Mouse (Mus musculus) heart, adult 8-10 months (tissue): Measurements from ENCODE around the gene Entpd5. TPM values are rescaled to one million over a fixed set of nuclear protein-coding genes. Genes with fewer than 3 reads are reported as not detected.
"Not testable (repeated sequence)": the region's sequence is repeated elsewhere in the genome, so short reads cannot be mapped to it uniquely, and the experiment has no call there.

Experiments used
- DNase-seq: peaks from one replicate; pipeline ENCODE4 v3.0.0; 2022; ENCODE audit warnings: low spot score
- total RNA-seq, 4 experiments: library from RNA; stranded (reverse); gene quantifications; 2 replicates each; pipeline ENCODE4 v1.2.4; 2022

The Entpd5 gene
- total RNA-seq, 4 experiments from 2014 or later = 69.5 to 108 (median 85.9) TPM

- DNase-seq = no peak
These were observed 9.7 kb downstream of the Entpd5 start for GRCm38 (mm10) chr12:84399135-84399534.

- DNase-seq = no peak
These were observed 10.2 kb downstream of the Entpd5 start for GRCm38 (mm10) chr12:84398629-84399028.

GRCm38 (mm10) chr12:84397685-84398084 is 11.1 kb downstream of the Entpd5 start:
- DNase-seq = no peak

- no peak for DNase-seq
These were observed 11.7 kb downstream of the Entpd5 start for GRCm38 (mm10) chr12:84396947-84397679.

- DNase-seq = no peak
These were observed 15.0 kb downstream of the Entpd5 start for GRCm38 (mm10) chr12:84393847-84394246.

GRCm38 (mm10) chr12:84392681-84393080 is 16.1 kb downstream of the Entpd5 start:
- no peak for DNase-seq

- no peak for DNase-seq
These were observed 18.5 kb downstream of the Entpd5 start for GRCm38 (mm10) chr12:84390336-84390735.

GRCm38 (mm10) chr12:84388774-84389400 is 19.9 kb downstream of the Entpd5 start:
- DNase-seq = peak; percentile 30

- no peak for DNase-seq
These were observed 20.7 kb downstream of the Entpd5 start for GRCm38 (mm10) chr12:84388097-84388496.

GRCm38 (mm10) chr12:84385408-84385807 is 23.4 kb downstream of the Entpd5 start:
- DNase-seq = no peak

GRCm38 (mm10) chr12:84384644-84385081 is 24.2 kb downstream of the Entpd5 start:
- peak; percentile 59 for DNase-seq

GRCm38 (mm10) chr12:84382369-84382768 is 26.5 kb downstream of the Entpd5 start:
- DNase-seq = no peak

- DNase-seq = no peak
These were observed 34.9 kb downstream of the Entpd5 start for GRCm38 (mm10) chr12:84373831-84374481.

GRCm38 (mm10) chr12:84371647-84372046 is 37.2 kb downstream of the Entpd5 start:
- DNase-seq = no peak

- no peak for DNase-seq
These were observed 41.9 kb downstream of the Entpd5 start for GRCm38 (mm10) chr12:84366971-84367370.

- DNase-seq = no peak
These were observed 43.7 kb downstream of the Entpd5 start for GRCm38 (mm10) chr12:84365137-84365536.

GRCm38 (mm10) chr12:84364291-84364690 is 44.5 kb downstream of the Entpd5 start:
- no peak for DNase-seq

- no peak for DNase-seq
These were observed 46.0 kb downstream of the Entpd5 start for GRCm38 (mm10) chr12:84362872-84363271.

- DNase-seq = peak; percentile 97
These were observed 47.0 kb downstream of the Entpd5 start, which contains the start of the genes Coq6 and Fam161b for GRCm38 (mm10) chr12:84361555-84362489. Gene Coq6 (plus strand): TSS chr12:84361657. Gene Fam161b (minus strand): TSS chr12:84361833.

GRCm38 (mm10) chr12:84358699-84359098 is 50.1 kb downstream of the Entpd5 start:
- not testable (repeated sequence) for DNase-seq

- DNase-seq = no peak
These were observed 61.6 kb downstream of the Entpd5 start for GRCm38 (mm10) chr12:84347192-84347591.
